Mouse (Mus musculus) heart, adult 2 months (tissue): ENCODE measurements around the gene Hmg20a. TPM values are rescaled to one million over a fixed set of nuclear protein-coding genes. Genes with fewer than 3 reads are reported as not detected.

Experiments
- DNase-seq, 2 experiments: peaks; one replicate each; pipeline ENCODE4 v3.0.0; 2021
- H3K27ac ChIP-seq: fragments of 200-600 bp; 2 replicates; pipeline ENCODE4 v1.8.1; 2022
- H3K27me3 ChIP-seq: fragments of 200-500 bp; 2 replicates; pipeline ENCODE4 v1.6.1; 2012; ENCODE audit warnings: mild to moderate bottlenecking, low read length, inconsistent platforms, mixed read lengths; ENCODE audit not compliant: control insufficient read depth, insufficient read depth
- H3K36me3 ChIP-seq: fragments of 200-500 bp; 2 replicates; pipeline ENCODE4 v1.6.1; 2012; ENCODE audit warnings: low read length, inconsistent platforms; ENCODE audit not compliant: control insufficient read depth, insufficient read depth
- H3K4me1 ChIP-seq: fragments of 200-500 bp; 2 replicates; pipeline ENCODE4 v1.6.1; 2011; ENCODE audit warnings: low read length; ENCODE audit not compliant: control insufficient read depth, insufficient read depth
- H3K4me3 ChIP-seq: fragments of 200-600 bp; 2 replicates; pipeline ENCODE4 v1.8.1; 2022
- H3K79me2 ChIP-seq: fragments of 200-500 bp; replicated peaks from 2 replicates; pipeline ENCODE4 v1.6.1; 2012; ENCODE audit warnings: mild to moderate bottlenecking, inconsistent platforms, low read length, moderate library complexity, mixed read lengths; ENCODE audit not compliant: control insufficient read depth, insufficient read depth
- H3K9ac ChIP-seq: fragments of 200-500 bp; 2 replicates; pipeline ENCODE4 v1.6.1; 2012; ENCODE audit warnings: low read depth, mild to moderate bottlenecking, control low read depth, inconsistent platforms, low read length, mixed read lengths
- CTCF ChIP-seq: fragments of 200-600 bp; IDR thresholded peaks from 2 replicates; pipeline ENCODE4 v1.8.1; 2022; ENCODE audit warnings: antibody characterized with exemption, mild to moderate bottlenecking, moderate library complexity
- EP300 ChIP-seq: fragments of 200-500 bp; IDR thresholded peaks from 2 replicates; pipeline ENCODE4 v1.6.1; 2011; ENCODE audit warnings: low read depth, low read length, control low read depth; ENCODE audit not compliant: insufficient read depth
- POLR2A ChIP-seq: fragments of 200-500 bp; IDR thresholded peaks from 2 replicates; pipeline ENCODE4 v1.6.1; 2011; ENCODE audit warnings: mild to moderate bottlenecking, low read depth, low read length, control low read depth; ENCODE audit not compliant: insufficient read depth
- WGBS: fragments of 180-500 bp; shearing (Covaris S2); methylation state at CpG from one replicate; pipeline ENCODE4 v1.1.7; 2018; 5-methylcytosine and 5-hydroxymethylcytosine counted together
- intact Hi-C: fragments of 180-260 bp; cut with DNase I; formaldehyde crosslinking; loops from one replicate; pipeline ENCODE4 v1.15.1; 2025
- polyA plus RNA-seq: library from polyadenylated mRNA; depleted of rRNA; stranded (reverse); fragments of >200 nt; gene quantifications from 2 replicates; pipeline ENCODE4 v1.2.3, GENCODE M21; 2012; rRNA removed
- total RNA-seq, 2 experiments: library from RNA; stranded (reverse); gene quantifications; 2 replicates each; pipeline ENCODE4 v1.2.3; 2021

Gene Hmg20a
- total and polyA plus RNA-seq, 3 experiments: 18.0 to 19.4 (median 18.6) TPM

DNA sequence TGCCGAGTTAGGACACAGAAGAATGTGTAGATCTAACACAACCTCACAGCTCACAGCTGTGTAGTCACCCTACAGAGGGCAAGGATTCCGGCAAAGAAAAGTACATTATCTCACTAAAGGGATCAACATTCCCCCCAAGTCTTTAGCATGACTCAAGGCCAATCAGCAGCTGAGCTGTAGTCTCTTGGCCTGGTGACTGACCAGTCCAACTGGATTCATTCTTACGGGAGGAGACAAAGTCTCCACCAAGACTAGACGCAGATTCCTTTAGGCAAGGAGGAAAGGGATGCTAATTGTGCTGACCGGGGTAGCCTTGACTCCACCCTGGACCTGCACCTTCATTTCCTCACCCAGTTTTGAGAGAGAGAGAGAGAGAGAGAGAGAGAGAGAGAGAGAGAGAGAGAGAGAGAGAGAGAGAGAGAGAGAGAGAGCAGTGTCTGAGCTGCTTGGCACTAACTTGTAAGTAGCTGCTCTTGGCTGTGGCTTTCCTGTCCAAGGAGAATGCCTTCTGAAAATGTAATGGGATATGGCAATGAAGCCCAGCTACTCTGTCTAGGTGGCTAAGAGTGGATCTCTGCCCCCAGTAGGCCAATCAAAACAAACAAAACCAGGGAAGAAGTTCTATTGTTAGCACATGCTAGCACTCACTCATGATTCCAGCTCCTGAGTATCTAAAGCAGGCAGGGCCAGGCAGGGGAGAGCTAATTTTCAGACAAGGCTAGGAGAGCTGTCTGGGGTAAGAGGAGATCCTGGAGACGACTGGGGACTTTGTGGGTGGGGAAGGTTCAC, 126.5 kb downstream of the Hmg20a start:
- DNase-seq: no peak
- Histone ChIP-seq H3K4me3 (no peak overlapping the region), H3K79me2 (no peaks in the 10 kb centered on the region), H3K4me1 (peaks cover 10% of the 10 kb centered on the region), H3K36me3 (no peaks in the 10 kb centered on the region), H3K9ac (no peak overlapping the region), H3K27me3 (no peaks in the 10 kb centered on the region), H3K27ac (no peak overlapping the region; the same call in 1 of the 2 replicates)
- intact Hi-C loops: no loop called here
- 49% methylated on average over 6 of the region's 6 CpGs for WGBS
- no peak for TF ChIP-seq EP300
- TF ChIP-seq POLR2A: no peak
- TF ChIP-seq CTCF: no peak

Other genes starting within 250 kb of the Hmg20a start
- gene Peak1, start 542 bp upstream of the Hmg20a start, total RNA-seq: 10 to 100 TPM; 37.5 to 37.8 TPM
- gene Peak1, start 542 bp upstream of the Hmg20a start, polyA plus RNA-seq: 10.4 and 19.2 TPM in 2 replicates